Mouse (Mus musculus) lung, embryonic 14.5 days (tissue): ENCODE measurements at regions not wholly inside any gene's neighbourhood (a gene's known extent, or its start where the extent isn't known, plus 50 kb on each side); places are given as distances from the start of the nearest gene placed in this dataset.

Experiments used
- ATAC-seq: fragments of 200-750 bp; cut with Nextera tagmentation; 2 replicates; pipeline ENCODE4 v1.8.0; 2017; ENCODE audit warnings: mild to moderate bottlenecking, moderate TSS enrichment, moderate library complexity; ENCODE audit not compliant: insufficient read depth
- DNase-seq: peaks from one replicate; pipeline ENCODE4 v3.0.0-alpha.2; 2015
- H3K27ac ChIP-seq: fragments of 300-500 bp; sonication (generic); 2 replicates; pipeline ENCODE4 v1.5.1; 2014; ENCODE audit warnings: low read depth, mild to moderate bottlenecking, moderate library complexity
- H3K27me3 ChIP-seq: fragments of 300-500 bp; sonication (generic); 2 replicates; pipeline ENCODE4 v1.6.1; 2014; ENCODE audit warnings: low read length, control low read depth; ENCODE audit not compliant: insufficient read depth
- H3K36me3 ChIP-seq: fragments of 300-500 bp; sonication (generic); 2 replicates; pipeline ENCODE4 v1.6.1; 2014; ENCODE audit warnings: control low read depth; ENCODE audit not compliant: insufficient read depth
- H3K4me1 ChIP-seq: fragments of 300-500 bp; sonication (generic); 2 replicates; pipeline ENCODE4 v1.6.1; 2014; ENCODE audit warnings: antibody characterized with exemption, control low read depth; ENCODE audit not compliant: insufficient read depth
- H3K4me2 ChIP-seq: fragments of 300-500 bp; sonication (generic); 2 replicates; pipeline ENCODE4 v1.6.1; 2014; ENCODE audit warnings: mild to moderate bottlenecking
- H3K4me3 ChIP-seq: fragments of 300-500 bp; sonication (generic); 2 replicates; pipeline ENCODE4 v1.5.1; 2014; ENCODE audit warnings: low read depth, low read length
- H3K9ac ChIP-seq: fragments of 300-500 bp; sonication (generic); 2 replicates; pipeline ENCODE4 v1.6.1; 2014
- H3K9me3 ChIP-seq: fragments of 300-500 bp; sonication (generic); 2 replicates; pipeline ENCODE4 v1.6.1; 2016; ENCODE audit warnings: low read depth, low read length, control low read depth
- CTCF ChIP-seq: IDR thresholded peaks from 2 replicates; pipeline ENCODE4 v1.5.1; 2016; ENCODE audit warnings: antibody characterized with exemption, low read depth
- WGBS: fragments of 180-500 bp; shearing (Covaris S2); extraction: QIAGEN DNeasy Blood & Tissue Kit; methylation state at CpG from one replicate; pipeline ENCODE4 v1.1.7; 2014; 5-methylcytosine and 5-hydroxymethylcytosine counted together

- no peaks in the 10 kb centered on the region for H3K36me3 ChIP-seq
- H3K9me3 ChIP-seq = no peaks in the 10 kb centered on the region
- TF ChIP-seq CTCF = no peak
- H3K27me3 ChIP-seq = no peaks in the 10 kb centered on the region
- ATAC-seq (no peak), DNase-seq (no peak)
- H3K9ac ChIP-seq = no peak overlapping the region
- H3K4me1 ChIP-seq = no peaks in the 10 kb centered on the region
- WGBS = 55% methylated on average over 15 of the region's 15 CpGs
- H3K4me2 ChIP-seq = no peak overlapping the region
- no peak overlapping the region for H3K4me3 ChIP-seq
- H3K27ac ChIP-seq = no peak overlapping the region
Observed at GRCm38 (mm10) chr16:93140535-93141110, 314.7 kb upstream of the Runx1 start.

- Histone ChIP-seq H3K27ac (no peak overlapping the region), H3K36me3 (no peaks in the 10 kb centered on the region), H3K4me1 (no peaks in the 10 kb centered on the region), H3K4me2 (no peak overlapping the region), H3K4me3 (no peak overlapping the region), H3K9me3 (no peaks in the 10 kb centered on the region), H3K9ac (no peak overlapping the region), H3K27me3 (no peaks in the 10 kb centered on the region)
- DNase-seq (peak; percentile 60), ATAC-seq (no peak)
- peak; percentile 52 for TF ChIP-seq CTCF
- 33% methylated on average over 1 of the region's 1 CpGs for WGBS
Observed at GRCm38 (mm10) chr16:93137249-93137648, 311.3 kb upstream of the Runx1 start.

- Histone ChIP-seq H3K4me3 (no peak overlapping the region), H3K4me2 (no peak overlapping the region), H3K9ac (no peak overlapping the region), H3K27ac (no peak overlapping the region), H3K4me1 (no peaks in the 10 kb centered on the region), H3K9me3 (no peaks in the 10 kb centered on the region), H3K27me3 (no peaks in the 10 kb centered on the region), H3K36me3 (no peaks in the 10 kb centered on the region)
- no peak for ATAC-seq
- no peak for DNase-seq
- no peak for TF ChIP-seq CTCF
- WGBS = 77% methylated on average over 5 of the region's 5 CpGs
Observed at GRCm38 (mm10) chr16:93131404-93131803, 305.5 kb upstream of the Runx1 start.

- Histone ChIP-seq H3K9me3 (no peaks in the 10 kb centered on the region), H3K4me1 (no peaks in the 10 kb centered on the region), H3K27me3 (no peaks in the 10 kb centered on the region), H3K4me3 (no peak overlapping the region), H3K4me2 (no peak overlapping the region), H3K9ac (no peak overlapping the region), H3K36me3 (no peaks in the 10 kb centered on the region), H3K27ac (no peak overlapping the region)
- no peak for TF ChIP-seq CTCF
- 79% methylated on average over 6 of the region's 6 CpGs for WGBS
- no peak for DNase-seq
- no peak for ATAC-seq
Observed at GRCm38 (mm10) chr16:93130622-93131021, 304.7 kb upstream of the Runx1 start.

- H3K36me3 ChIP-seq = no peaks in the 10 kb centered on the region
- no peaks in the 10 kb centered on the region for H3K9me3 ChIP-seq
- no peaks in the 10 kb centered on the region for H3K27me3 ChIP-seq
- TF ChIP-seq CTCF = no peak
- H3K9ac ChIP-seq = no peak overlapping the region
- DNase-seq = no peak
- H3K4me2 ChIP-seq = no peak overlapping the region
- 80% methylated on average over 8 of the region's 8 CpGs for WGBS
- H3K4me1 ChIP-seq = no peaks in the 10 kb centered on the region
- H3K4me3 ChIP-seq = no peak overlapping the region
- no peak overlapping the region for H3K27ac ChIP-seq
- no peak for ATAC-seq
Observed at GRCm38 (mm10) chr16:93123707-93124106, 297.8 kb upstream of the Runx1 start.

DNA sequence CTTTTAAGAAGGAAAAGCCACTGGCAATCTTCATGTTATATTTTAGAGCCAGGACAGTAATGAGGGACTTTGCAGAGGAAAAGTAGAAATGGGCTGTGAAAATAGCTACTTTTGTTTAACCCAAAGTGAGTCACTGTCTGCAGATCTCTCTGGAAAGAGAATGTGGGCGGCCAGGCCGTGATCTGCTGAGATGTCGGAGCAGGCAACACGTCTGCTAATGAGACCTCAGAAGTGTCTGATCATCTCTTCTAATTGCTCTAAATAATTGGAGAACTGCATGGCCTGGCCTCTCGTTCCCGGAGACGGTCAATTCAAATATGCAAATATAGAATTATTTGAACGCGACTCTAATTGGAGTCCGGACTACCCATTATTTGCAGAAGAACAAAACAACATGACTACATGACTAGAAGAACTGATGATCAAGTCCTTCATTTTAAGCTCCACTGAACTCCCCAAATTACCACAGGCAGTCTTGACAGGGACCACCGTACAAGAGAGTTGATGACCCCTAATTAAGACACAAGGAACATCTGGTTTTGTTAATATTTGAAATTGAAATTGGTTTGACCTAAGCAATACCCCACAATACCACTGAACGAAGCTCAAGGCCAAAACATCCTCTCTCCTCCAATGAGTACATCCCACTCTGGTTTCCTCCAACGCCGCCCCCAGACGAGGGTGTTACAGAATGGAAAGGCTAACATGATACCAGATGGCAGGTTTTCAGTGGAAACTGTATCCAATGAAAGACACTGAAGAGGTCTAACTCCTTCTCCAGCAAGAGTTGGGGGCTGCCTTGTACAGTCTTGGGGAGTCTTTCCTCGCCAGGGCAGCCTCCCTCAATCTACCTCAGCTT is 290.4 kb upstream of the Runx1 start:
- Histone ChIP-seq H3K36me3 (no peaks in the 10 kb centered on the region), H3K27ac (no peak overlapping the region), H3K27me3 (no peaks in the 10 kb centered on the region), H3K4me3 (no peak overlapping the region), H3K4me1 (no peaks in the 10 kb centered on the region), H3K9me3 (no peaks in the 10 kb centered on the region), H3K9ac (no peak overlapping the region), H3K4me2 (no peak overlapping the region)
- TF ChIP-seq CTCF = no peak
- DNase-seq = no peak
- 89% methylated on average over 16 of the region's 16 CpGs for WGBS
- no peak for ATAC-seq

DNA sequence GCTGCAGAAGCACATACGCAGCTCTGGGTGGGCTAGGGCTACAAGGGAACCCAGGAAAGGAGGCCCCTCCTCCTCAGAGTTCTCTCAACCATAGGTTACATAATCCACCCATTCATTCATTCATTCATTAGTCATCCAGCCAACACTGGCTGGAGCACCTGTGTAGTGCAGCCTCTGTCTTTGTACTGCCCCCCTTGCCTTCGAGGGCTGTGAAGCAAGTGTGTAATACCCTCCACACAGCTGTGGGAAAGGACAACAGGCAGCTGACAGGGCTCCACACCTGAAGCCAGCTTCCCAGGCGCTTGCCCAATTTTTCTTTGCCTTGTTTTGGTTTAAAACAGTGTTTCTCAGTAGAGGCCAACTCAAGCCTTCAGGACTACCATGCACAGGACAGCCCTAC is 285.0 kb upstream of the Runx1 start:
- Histone ChIP-seq H3K27ac (no peak overlapping the region), H3K36me3 (no peaks in the 10 kb centered on the region), H3K4me1 (no peaks in the 10 kb centered on the region), H3K4me2 (no peak overlapping the region), H3K9me3 (no peaks in the 10 kb centered on the region), H3K4me3 (no peak overlapping the region), H3K9ac (no peak overlapping the region), H3K27me3 (no peaks in the 10 kb centered on the region)
- TF ChIP-seq CTCF = no peak
- DNase-seq (no peak), ATAC-seq (no peak)
- WGBS = 67% methylated on average over 3 of the region's 3 CpGs
